Mouse (Mus musculus): ENCODE measurements around the gene Atp4a. TPM values are rescaled to one million over a fixed set of nuclear protein-coding genes. Genes with fewer than 3 reads are reported as not detected.

Atp4a gene
- 1.4 and 5.0 TPM in 2 replicates for total RNA-seq (2012; rRNA removed)

- Histone ChIP-seq H3K27ac (ENCODE audit: insufficient read depth, low read depth, low read length, poor library complexity, severe bottlenecking) (no peak within 1 kb of the TSS), H3K9me3 (ENCODE audit: control insufficient read depth, insufficient read depth, low read depth, low read length) (no peaks in the 10 kb centered on the region), H3K36me3 (ENCODE audit: control insufficient read depth, insufficient read depth, low read length, poor library complexity, severe bottlenecking) (no peaks in the 10 kb centered on the region), H3K4me1 (ENCODE audit: control insufficient read depth in 2 of 2, insufficient read depth in 2 of 2, low read length in 2 of 2, poor library complexity in 1 of 2) (peaks cover 0 to 3% of the 10 kb centered on the region in 2 experiments; a peak in 1 of 4 replicates), H3K4me3 (ENCODE audit: insufficient read depth in 1 of 2, low read depth in 1 of 2, low read length in 2 of 2, poor library complexity in 1 of 2, severe bottlenecking in 1 of 2) (no peak within 1 kb of the TSS), H3K9ac (ENCODE audit: insufficient read depth, low read depth, low read length, poor library complexity, severe bottlenecking) (no peak within 1 kb of the TSS)
- in situ Hi-C loops (cut with MboI; ENCODE audit: low sequenced_read_pairs in 2 of 2, unreplicated experiment in 2 of 2) = no loop called here
- no peak for TF ChIP-seq HCFC1 (IDR thresholded peaks at IDR 0.05; ENCODE audit: borderline replicate concordance, insufficient read depth, low read length)
- TF ChIP-seq ZNF384 (IDR thresholded peaks at IDR 0.05; ENCODE audit: low read depth, low read length) = no peak
- no peak for TF ChIP-seq ZC3H11A (IDR thresholded peaks at IDR 0.05; ENCODE audit: borderline replicate concordance, low read depth, low read length)
- TF ChIP-seq CHD2 (IDR thresholded peaks at IDR 0.05; ENCODE audit: low read depth, low read length) = no peak
- TF ChIP-seq MAFK (IDR thresholded peaks at IDR 0.05; ENCODE audit: insufficient read depth, low read depth, low read length) = no peak
- no peak for DNase-seq (ENCODE audit: low read depth, low spot score)
Observed at GRCm38 (mm10) chr7:30711942-30712341, at the start of gene Atp4a. Atp4a (plus strand) TSS chr7:30712209.

GRCm38 (mm10) chr7:30664529-30665200 is 47.3 kb upstream of the Atp4a start, which contains the start of gene Haus5:
Haus5 (minus strand) TSS chr7:30664994.
- Histone ChIP-seq H3K9me3 (ENCODE audit: control insufficient read depth, insufficient read depth, low read depth, low read length) (no peaks in the 10 kb centered on the region), H3K4me1 (ENCODE audit: control insufficient read depth in 2 of 2, insufficient read depth in 2 of 2, low read length in 2 of 2, poor library complexity in 1 of 2) (no peaks in the 10 kb centered on the region), H3K36me3 (ENCODE audit: control insufficient read depth, insufficient read depth, low read length, poor library complexity, severe bottlenecking) (peaks cover 9% of the 10 kb centered on the region; the same call in 1 of the 2 replicates), H3K9ac (ENCODE audit: insufficient read depth, low read depth, low read length, poor library complexity, severe bottlenecking) (peak within 1 kb of the TSS; percentile 94), H3K4me3 (ENCODE audit: insufficient read depth in 1 of 2, low read depth in 1 of 2, low read length in 2 of 2, poor library complexity in 1 of 2, severe bottlenecking in 1 of 2) (peak within 1 kb of the TSS; percentile 91 to 92), H3K27ac (ENCODE audit: insufficient read depth, low read depth, low read length, poor library complexity, severe bottlenecking) (no peak within 1 kb of the TSS)
- peak; percentile 88 for DNase-seq (ENCODE audit: low read depth, low spot score)
- no peak for TF ChIP-seq MAFK (IDR thresholded peaks at IDR 0.05; ENCODE audit: insufficient read depth, low read depth, low read length)
- no peak for TF ChIP-seq ZC3H11A (IDR thresholded peaks at IDR 0.05; ENCODE audit: borderline replicate concordance, low read depth, low read length)
- no peak for TF ChIP-seq ZNF384 (IDR thresholded peaks at IDR 0.05; ENCODE audit: low read depth, low read length)
- peak; percentile 85 for TF ChIP-seq CHD2 (IDR thresholded peaks at IDR 0.05; ENCODE audit: low read depth, low read length)
- peak; percentile 77 for TF ChIP-seq HCFC1 (IDR thresholded peaks at IDR 0.05; ENCODE audit: borderline replicate concordance, insufficient read depth, low read length)
- in situ Hi-C loops (cut with MboI; ENCODE audit: low sequenced_read_pairs in 2 of 2, unreplicated experiment in 2 of 2) = no loop called here

GRCm38 (mm10) chr7:30665321-30665720 is 46.7 kb upstream of the Atp4a start:
- no peak for DNase-seq (ENCODE audit: low read depth, low spot score)
- peak overlapping the region; percentile 91 to 92 for H3K4me3 ChIP-seq (ENCODE audit: insufficient read depth in 1 of 2, low read depth in 1 of 2, low read length in 2 of 2, poor library complexity in 1 of 2, severe bottlenecking in 1 of 2)
- TF ChIP-seq ZC3H11A (IDR thresholded peaks at IDR 0.05; ENCODE audit: borderline replicate concordance, low read depth, low read length) (no peak), HCFC1 (IDR thresholded peaks at IDR 0.05; ENCODE audit: borderline replicate concordance, insufficient read depth, low read length) (no peak), ZNF384 (IDR thresholded peaks at IDR 0.05; ENCODE audit: low read depth, low read length) (no peak), MAFK (IDR thresholded peaks at IDR 0.05; ENCODE audit: insufficient read depth, low read depth, low read length) (no peak)
- H3K27ac ChIP-seq (ENCODE audit: insufficient read depth, low read depth, low read length, poor library complexity, severe bottlenecking) = no peak overlapping the region
- no peaks in the 10 kb centered on the region for H3K4me1 ChIP-seq (ENCODE audit: control insufficient read depth in 2 of 2, insufficient read depth in 2 of 2, low read length in 2 of 2, poor library complexity in 1 of 2)
- H3K9me3 ChIP-seq (ENCODE audit: control insufficient read depth, insufficient read depth, low read depth, low read length) = no peaks in the 10 kb centered on the region
- peaks cover 5% of the 10 kb centered on the region; the same call in 1 of the 2 replicates for H3K36me3 ChIP-seq (ENCODE audit: control insufficient read depth, insufficient read depth, low read length, poor library complexity, severe bottlenecking)
- in situ Hi-C loops (cut with MboI; ENCODE audit: low sequenced_read_pairs in 2 of 2, unreplicated experiment in 2 of 2) = no loop called here
- H3K9ac ChIP-seq (ENCODE audit: insufficient read depth, low read depth, low read length, poor library complexity, severe bottlenecking) = peak overlapping the region; percentile 38; the same call in 1 of the 2 replicates

GRCm38 (mm10) chr7:30669229-30669628 is 42.8 kb upstream of the Atp4a start:
- in situ Hi-C loops (cut with MboI; ENCODE audit: low sequenced_read_pairs in 2 of 2, unreplicated experiment in 2 of 2) = no loop called here
- Histone ChIP-seq H3K27ac (ENCODE audit: insufficient read depth, low read depth, low read length, poor library complexity, severe bottlenecking) (no peak overlapping the region), H3K36me3 (ENCODE audit: control insufficient read depth, insufficient read depth, low read length, poor library complexity, severe bottlenecking) (no peaks in the 10 kb centered on the region), H3K4me1 (ENCODE audit: control insufficient read depth in 2 of 2, insufficient read depth in 2 of 2, low read length in 2 of 2, poor library complexity in 1 of 2) (peaks cover 0 to 3% of the 10 kb centered on the region in 2 experiments; a peak in 1 of 4 replicates), H3K9me3 (ENCODE audit: control insufficient read depth, insufficient read depth, low read depth, low read length) (no peaks in the 10 kb centered on the region), H3K9ac (ENCODE audit: insufficient read depth, low read depth, low read length, poor library complexity, severe bottlenecking) (no peak overlapping the region), H3K4me3 (ENCODE audit: insufficient read depth in 1 of 2, low read depth in 1 of 2, low read length in 2 of 2, poor library complexity in 1 of 2, severe bottlenecking in 1 of 2) (no peak overlapping the region)
- peak; percentile 60; the same call in 1 of the 2 replicates for TF ChIP-seq ZNF384 (IDR thresholded peaks at IDR 0.05; ENCODE audit: low read depth, low read length)
- TF ChIP-seq HCFC1 (IDR thresholded peaks at IDR 0.05; ENCODE audit: borderline replicate concordance, insufficient read depth, low read length) = no peak
- TF ChIP-seq CHD2 (IDR thresholded peaks at IDR 0.05; ENCODE audit: low read depth, low read length) = no peak
- no peak for TF ChIP-seq ZC3H11A (IDR thresholded peaks at IDR 0.05; ENCODE audit: borderline replicate concordance, low read depth, low read length)
- no peak for TF ChIP-seq MAFK (IDR thresholded peaks at IDR 0.05; ENCODE audit: insufficient read depth, low read depth, low read length)
- DNase-seq (ENCODE audit: low read depth, low spot score) = peak; percentile 71

Measured in ES-E14 (cell line).